Mouse (Mus musculus) urinary bladder, postnatal 25 days (tissue): ENCODE data around the gene Kcnt2.
A peak's percentile ranks its signal among the peaks of the same experiment; 100 is the strongest.

Experiments
- DNase-seq: peaks from one replicate; pipeline ENCODE4 v3.0.0; 2022; ENCODE audit warnings: low spot score

Kcnt2 gene

DNA sequence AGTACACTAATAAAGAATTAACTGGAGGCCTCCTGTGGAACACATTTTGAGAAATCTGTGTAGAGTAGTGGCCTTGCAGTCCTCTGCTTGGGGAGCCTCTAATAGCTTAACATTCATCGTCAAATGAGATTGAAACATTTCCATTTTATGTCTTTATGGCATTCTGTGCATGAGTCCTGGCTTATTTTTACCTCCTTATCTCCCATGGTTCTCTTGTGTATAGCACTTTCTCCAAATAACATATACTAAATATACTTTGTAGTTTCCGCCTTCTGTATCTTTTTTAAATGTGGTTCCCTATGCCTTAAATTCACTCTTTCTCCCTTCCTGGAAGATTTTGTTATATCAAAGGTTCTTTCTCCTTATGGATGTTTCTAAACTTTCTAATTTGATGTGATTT is 246.3 kb downstream of the Kcnt2 start:
- DNase-seq: no peak

- DNase-seq: no peak
Measured at GRCm38 (mm10) chr1:140513451-140513850, 267.5 kb downstream of the Kcnt2 start.

- peak; percentile 6 for DNase-seq
Measured at GRCm38 (mm10) chr1:140531285-140531908, 285.4 kb downstream of the Kcnt2 start.

DNA sequence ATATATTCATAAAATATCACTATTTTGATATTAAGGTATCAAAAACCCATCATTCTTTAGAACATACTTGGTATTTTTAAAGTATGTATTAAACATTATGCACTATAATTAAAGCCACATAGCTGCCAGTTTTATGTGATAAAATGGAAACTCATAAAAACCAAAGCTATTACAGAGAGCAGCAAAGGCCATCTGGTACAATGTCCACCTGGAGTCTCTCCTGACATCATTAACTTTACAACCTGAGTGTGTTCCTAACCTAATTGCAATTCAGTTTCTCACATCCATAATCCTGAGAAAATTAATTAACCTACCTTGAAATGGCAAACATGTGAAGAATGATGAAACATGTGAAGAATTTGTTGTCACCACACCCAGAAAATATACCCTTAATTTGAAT is 288.9 kb downstream of the Kcnt2 start:
- DNase-seq: no peak

GRCm38 (mm10) chr1:140542066-140542465 is 296.1 kb downstream of the Kcnt2 start:
- no peak for DNase-seq

GRCm38 (mm10) chr1:140548711-140549110 is 302.8 kb downstream of the Kcnt2 start:
- DNase-seq: no peak

DNA sequence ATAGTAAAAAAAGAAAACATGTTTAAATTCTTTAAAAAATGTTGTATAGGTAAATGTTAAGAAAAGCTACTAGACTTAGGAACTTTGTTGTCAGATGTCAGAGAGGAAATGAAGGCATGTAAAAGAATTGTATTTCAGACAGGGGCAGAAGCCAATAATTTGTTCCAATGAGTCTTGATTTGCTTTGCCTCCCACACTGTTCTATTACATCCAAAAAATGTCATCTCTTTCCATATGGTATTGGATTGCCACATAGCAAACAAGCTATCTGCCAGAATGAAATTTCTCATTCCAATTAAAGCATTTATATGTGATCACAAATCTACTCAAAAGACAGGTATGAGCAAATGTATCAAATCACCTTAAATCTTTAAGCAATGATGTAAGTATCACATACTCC is 314.8 kb downstream of the Kcnt2 start:
- DNase-seq: no peak

DNA sequence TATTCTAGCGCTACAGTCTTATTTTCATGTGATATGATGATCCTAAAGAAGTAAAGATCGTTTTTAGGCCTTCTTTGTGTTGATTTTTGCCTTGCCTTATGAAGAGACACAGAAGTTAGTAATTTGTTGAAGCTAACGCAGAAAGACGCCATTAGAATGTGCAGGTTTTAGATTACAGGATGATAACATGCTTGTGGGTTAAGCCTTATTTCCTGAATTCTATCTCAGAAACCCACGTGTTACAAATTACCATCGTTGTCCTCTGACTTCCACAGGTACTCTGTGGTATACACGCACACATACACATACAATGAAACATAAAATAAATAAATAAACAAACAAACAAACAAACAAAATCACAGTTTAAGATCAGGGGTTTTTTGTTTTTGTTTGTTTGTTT is 326.2 kb downstream of the Kcnt2 start:
- no peak for DNase-seq

- no peak for DNase-seq
Measured at GRCm38 (mm10) chr1:140578607-140579006, 332.6 kb downstream of the Kcnt2 start.

GRCm38 (mm10) chr1:140588302-140588701 is 342.3 kb downstream of the Kcnt2 start:
- DNase-seq: no peak

- DNase-seq: no peak
Measured at GRCm38 (mm10) chr1:140608765-140609297, 362.9 kb downstream of the Kcnt2 start.

- no peak for DNase-seq
Measured at GRCm38 (mm10) chr1:140613101-140613500, 367.1 kb downstream of the Kcnt2 start.

GRCm38 (mm10) chr1:140614840-140615239 is 368.9 kb downstream of the Kcnt2 start:
- no peak for DNase-seq

GRCm38 (mm10) chr1:140618164-140618563 is 372.2 kb downstream of the Kcnt2 start:
- no peak for DNase-seq

DNA sequence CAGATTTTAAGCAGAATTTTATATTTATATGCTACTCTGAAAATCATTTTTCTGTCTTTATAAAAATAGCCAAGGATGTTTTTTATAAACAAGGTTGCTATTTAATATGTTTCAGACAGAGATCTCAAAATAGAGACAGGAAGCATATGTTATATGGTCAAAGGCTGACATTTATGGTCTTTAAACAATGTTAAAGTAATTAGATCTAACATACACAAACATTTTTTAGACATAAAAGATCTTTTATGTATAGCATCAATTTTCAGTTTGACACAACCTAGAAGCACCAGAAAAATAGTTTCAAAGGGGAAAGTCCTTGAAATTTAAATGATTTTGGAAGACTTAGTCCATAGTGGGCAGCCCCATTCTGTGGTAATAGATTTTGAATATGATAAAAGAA is 379.0 kb downstream of the Kcnt2 start:
- DNase-seq: no peak

DNA sequence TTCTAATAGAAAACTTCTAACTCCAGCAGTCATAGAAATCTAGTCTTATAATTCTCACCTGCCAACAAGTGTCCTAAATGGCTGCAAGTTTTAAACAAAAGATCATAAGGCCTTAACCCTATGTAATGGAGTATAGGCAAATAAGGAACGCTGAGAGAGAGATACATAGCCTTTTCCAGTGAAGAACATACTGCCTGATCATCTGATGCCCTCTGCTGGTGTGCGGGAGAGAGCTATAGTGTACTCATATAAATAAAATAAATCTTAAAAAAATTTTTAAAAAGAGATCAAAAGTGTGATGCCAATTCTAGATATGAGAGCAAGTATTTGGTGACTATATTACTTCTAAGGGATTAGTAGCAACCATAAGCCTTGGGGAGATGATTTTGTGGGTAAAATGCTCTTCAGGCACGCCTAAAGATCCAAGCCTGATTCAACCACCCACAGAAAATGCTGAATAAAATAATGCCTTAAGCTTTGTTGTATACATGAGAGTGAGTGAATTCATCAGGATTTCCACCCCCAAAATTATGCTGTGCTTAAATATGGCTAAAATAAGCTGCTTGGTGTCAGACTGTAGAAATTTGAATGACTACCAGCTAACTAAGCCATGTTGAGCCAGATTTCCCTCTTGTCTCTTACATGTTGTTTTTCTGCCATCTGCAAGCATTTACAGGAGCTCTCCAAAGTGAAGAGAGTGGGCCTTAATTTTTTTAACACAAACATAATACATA is 413.8 kb downstream of the Kcnt2 start:
- DNase-seq: no peak

- DNase-seq: no peak
Measured at GRCm38 (mm10) chr1:140660751-140661403, 414.9 kb downstream of the Kcnt2 start.

DNA sequence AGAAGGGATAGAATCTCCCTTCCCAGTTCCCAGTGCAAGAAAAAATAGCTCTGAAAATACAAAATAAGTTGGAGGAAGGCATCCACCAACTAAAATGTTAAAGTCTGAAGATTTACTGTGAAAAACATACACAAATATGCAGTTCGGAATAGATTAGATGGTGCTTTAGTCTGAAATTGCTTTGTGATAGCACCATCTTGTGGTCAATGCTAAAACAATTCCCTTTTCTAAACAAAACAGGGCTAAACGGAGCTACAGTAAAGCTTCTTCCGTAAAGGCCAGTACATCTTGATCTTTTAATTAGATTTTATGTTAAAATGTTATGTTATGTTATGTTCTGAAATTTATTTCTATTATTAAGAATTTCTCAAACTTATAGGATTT is 415.4 kb downstream of the Kcnt2 start:
- DNase-seq: no peak
